Mouse (Mus musculus) thymus, adult 2 months (tissue): ENCODE data around the gene Gm12185. TPM values are rescaled to one million over a fixed set of nuclear protein-coding genes. Genes with fewer than 3 reads are reported as not detected.
"Not testable (repeated sequence)": the region's sequence is repeated elsewhere in the genome, so short reads cannot be mapped to it uniquely, and the experiment has no call there.

Source experiments
- DNase-seq: peaks from one replicate; pipeline ENCODE4 v3.0.0; 2021
- H3K27ac ChIP-seq: fragments of 200-500 bp; 2 replicates; pipeline ENCODE4 v1.5.1; 2012; ENCODE audit warnings: low read length, control low read depth; ENCODE audit not compliant: control insufficient read depth, insufficient read depth
- H3K27me3 ChIP-seq: fragments of 200-500 bp; 2 replicates; pipeline ENCODE4 v1.6.1; 2012; ENCODE audit warnings: mild to moderate bottlenecking, low read length, moderate library complexity, mixed read lengths; ENCODE audit not compliant: control insufficient read depth, insufficient read depth
- H3K36me3 ChIP-seq: fragments of 200-500 bp; 2 replicates; pipeline ENCODE4 v1.6.1; 2012; ENCODE audit warnings: mild to moderate bottlenecking, low read length, moderate library complexity; ENCODE audit not compliant: control insufficient read depth, insufficient read depth
- H3K4me1 ChIP-seq: fragments of 200-500 bp; replicated peaks from 2 replicates; pipeline ENCODE4 v1.6.1; 2012; ENCODE audit warnings: low read length; ENCODE audit not compliant: control insufficient read depth, insufficient read depth
- H3K4me3 ChIP-seq: fragments of 200-500 bp; 2 replicates; pipeline ENCODE4 v1.5.1; 2012; ENCODE audit warnings: mild to moderate bottlenecking, low read length, control low read depth, moderate library complexity; ENCODE audit not compliant: control insufficient read depth, insufficient read depth
- CTCF ChIP-seq: fragments of 200-500 bp; IDR thresholded peaks from 2 replicates; pipeline ENCODE4 v1.5.1; 2012; ENCODE audit warnings: mild to moderate bottlenecking, control low read depth, low read length, moderate library complexity, borderline replicate concordance; ENCODE audit not compliant: control insufficient read depth, poor library complexity, insufficient read depth; ENCODE audit errors: extremely low read depth
- POLR2A ChIP-seq: fragments of 200-500 bp; IDR thresholded peaks from 2 replicates; pipeline ENCODE4 v1.6.1; 2012; ENCODE audit warnings: mild to moderate bottlenecking, low read length, control low read depth, moderate library complexity; ENCODE audit not compliant: control insufficient read depth, poor library complexity, insufficient read depth; ENCODE audit errors: extremely low read depth
- WGBS: fragments of 180-500 bp; shearing (Covaris S2); methylation state at CpG from one replicate; pipeline ENCODE4 v1.1.7; 2018; 5-methylcytosine and 5-hydroxymethylcytosine counted together
- polyA plus RNA-seq: library from polyadenylated mRNA; depleted of rRNA; stranded (reverse); fragments of >200 nt; gene quantifications from 2 replicates; pipeline ENCODE4 v1.2.3, GENCODE M21; 2012

Gene Gm12185
- polyA plus RNA-seq, 1 experiment, result 0.73 TPM

- WGBS, result 95% methylated on average over 1 of the region's 1 CpGs
Measured at GRCm38 (mm10) chr11:48876680-48877079, 115.3 kb downstream of the Gm12185 start.

GRCm38 (mm10) chr11:48875343-48875837 lies 116.6 kb downstream of the Gm12185 start:
- not testable (repeated sequence) for DNase-seq, H3K27me3 ChIP-seq, H3K4me3 ChIP-seq, H3K36me3 ChIP-seq, H3K27ac ChIP-seq, H3K4me1 ChIP-seq
- 91% methylated on average over 1 of the region's 1 CpGs for WGBS

More at GRCm38 (mm10) chr11:48876680-48877079, 115.3 kb downstream of the Gm12185 start:
- TF ChIP-seq POLR2A, result no peak
- no peak for TF ChIP-seq CTCF
- DNase-seq, result no peak
- H3K36me3 ChIP-seq, result no peaks in the 10 kb centered on the region
- H3K4me1 ChIP-seq, result peaks cover 6% of the 10 kb centered on the region
- H3K27ac ChIP-seq, result no peak overlapping the region
- no peaks in the 10 kb centered on the region for H3K27me3 ChIP-seq
- no peak overlapping the region for H3K4me3 ChIP-seq

DNA sequence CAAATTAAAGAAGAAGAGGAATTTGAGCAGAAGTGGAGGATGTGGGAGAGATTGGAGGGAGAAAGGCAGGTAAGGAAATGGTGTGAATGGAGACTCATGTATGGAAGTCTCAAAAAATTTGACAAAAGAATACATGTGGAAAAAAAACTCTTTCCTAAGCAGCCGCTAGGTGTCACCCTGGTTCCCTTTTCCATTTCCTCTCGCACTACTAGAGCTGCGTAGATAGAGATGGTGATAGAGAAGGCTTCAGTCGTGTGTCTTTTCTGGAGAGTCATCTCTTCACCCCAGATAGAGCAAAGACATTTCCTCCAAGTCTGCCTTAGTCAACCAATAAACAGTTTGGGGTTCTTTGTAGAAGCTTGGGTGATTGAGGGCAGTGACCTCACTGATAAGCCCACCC lies 117.6 kb downstream of the Gm12185 start:
- Histone ChIP-seq H3K27me3 (no peaks in the 10 kb centered on the region), H3K4me1 (peaks cover 11% of the 10 kb centered on the region), H3K4me3 (no peak overlapping the region), H3K27ac (no peak overlapping the region), H3K36me3 (no peaks in the 10 kb centered on the region)
- TF ChIP-seq CTCF (no peak), POLR2A (no peak)
- under 1% methylated on average over 4 of the region's 4 CpGs for WGBS
- peak; percentile 74 for DNase-seq

GRCm38 (mm10) chr11:48873591-48874290 lies 118.3 kb downstream of the Gm12185 start:
- Histone ChIP-seq H3K27ac (peak overlapping the region; percentile 0; the same call in 1 of the 2 replicates), H3K4me3 (no peak overlapping the region), H3K27me3 (no peaks in the 10 kb centered on the region), H3K36me3 (no peaks in the 10 kb centered on the region), H3K4me1 (peaks cover 14% of the 10 kb centered on the region)
- TF ChIP-seq POLR2A (no peak), CTCF (no peak)
- DNase-seq, result no peak
- 88% methylated on average over 10 of the region's 10 CpGs for WGBS

GRCm38 (mm10) chr11:48872695-48873300 lies 119.2 kb downstream of the Gm12185 start:
- Histone ChIP-seq H3K4me3 (no peak overlapping the region), H3K4me1 (peaks cover 18% of the 10 kb centered on the region), H3K27ac (peak overlapping the region; percentile 97), H3K27me3 (no peaks in the 10 kb centered on the region), H3K36me3 (no peaks in the 10 kb centered on the region)
- WGBS, result 78% methylated on average over 7 of the region's 7 CpGs
- TF ChIP-seq POLR2A, result no peak
- TF ChIP-seq CTCF, result no peak
- DNase-seq, result peak; percentile 22

DNA sequence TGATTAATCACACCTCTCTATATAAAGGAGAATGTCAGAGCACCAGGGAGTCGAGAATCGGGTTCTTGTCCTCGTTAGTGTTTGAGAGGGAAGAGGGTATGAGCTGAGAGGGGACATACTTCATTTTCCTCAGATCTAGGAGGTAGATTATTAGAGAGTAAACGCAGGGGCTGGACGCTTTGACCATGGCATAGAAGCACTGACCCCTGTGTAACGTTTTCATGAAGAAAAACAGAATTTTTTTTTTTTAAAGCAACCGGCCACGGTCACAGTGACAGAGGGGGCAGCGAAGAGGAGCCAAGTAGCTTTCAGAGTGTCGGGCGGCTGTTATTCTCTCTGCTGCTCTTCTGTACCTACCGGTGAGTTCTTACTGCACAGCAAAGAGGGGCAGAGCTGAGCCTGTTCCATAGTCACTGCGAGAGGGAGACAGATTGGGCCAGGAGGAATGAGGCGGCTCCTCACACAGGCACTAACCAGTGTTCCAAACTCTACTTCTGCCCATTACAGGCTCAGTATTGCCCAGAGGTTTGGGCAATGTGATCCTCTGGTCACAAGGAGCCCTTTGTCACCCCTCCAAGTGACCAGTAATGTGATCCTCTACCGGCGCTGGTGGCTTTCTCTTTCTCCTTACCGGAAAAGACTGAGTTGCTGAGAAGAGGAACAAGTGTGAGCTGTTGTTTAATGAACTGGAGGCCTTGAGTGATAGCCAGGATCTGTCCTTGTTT lies 120.0 kb downstream of the Gm12185 start:
- no peaks in the 10 kb centered on the region for H3K36me3 ChIP-seq
- H3K4me3 ChIP-seq, result peak overlapping the region; percentile 98
- peak overlapping the region; percentile 97 for H3K27ac ChIP-seq
- H3K27me3 ChIP-seq, result no peaks in the 10 kb centered on the region
- peak; percentile 49 for DNase-seq
- WGBS, result 1% methylated on average over 17 of the region's 17 CpGs
- H3K4me1 ChIP-seq, result peaks cover 18% of the 10 kb centered on the region
- TF ChIP-seq POLR2A, result no peak
- TF ChIP-seq CTCF, result no peak
